Mouse (Mus musculus) layer of hippocampus, postnatal 25 days (tissue): ENCODE measurements at regions not wholly inside any gene's neighbourhood (a gene's known extent, or its start where the extent isn't known, plus 50 kb on each side); places are given as distances from the start of the nearest gene placed in this dataset.

Experiments used
- DNase-seq, 2 experiments: peaks; one replicate each; pipeline ENCODE4 v3.0.0; 2022; ENCODE audit warnings: mixed read lengths in 2 of 2, low spot score in 1 of 2; ENCODE audit errors: extremely low spot score in 1 of 2

- peak; percentile 7 to 8 for DNase-seq
Observed at GRCm38 (mm10) chr14:109359914-109360313, 446.0 kb upstream of the Slitrk1 start.
